Mouse (Mus musculus) bone marrow macrophage, adult 2 months (primary cell): ENCODE results near the gene Tomm34.

Source experiments
- CTCF ChIP-seq: IDR thresholded peaks from 2 replicates; pipeline ENCODE4 v1.5.1; 2012; ENCODE audit warnings: low read depth, mild to moderate bottlenecking, low read length, moderate library complexity
- POLR2A ChIP-seq: IDR thresholded peaks from 2 replicates; pipeline ENCODE4 v1.6.1; 2012; ENCODE audit warnings: mild to moderate bottlenecking, low read depth, low read length, borderline replicate concordance

GRCm38 (mm10) chr2:164106287-164107035 lies 35.5 kb upstream of the Tomm34 start:
- TF ChIP-seq CTCF (no peak), POLR2A (no peak)
